Mouse (Mus musculus): ENCODE data around the gene Tcf15.

Gene Tcf15

GRCm38 (mm10) chr2:152169377-152169776 is 26.0 kb downstream of the Tcf15 start:
- no peak for DNase-seq (ENCODE audit: low read depth, low spot score)

DNA sequence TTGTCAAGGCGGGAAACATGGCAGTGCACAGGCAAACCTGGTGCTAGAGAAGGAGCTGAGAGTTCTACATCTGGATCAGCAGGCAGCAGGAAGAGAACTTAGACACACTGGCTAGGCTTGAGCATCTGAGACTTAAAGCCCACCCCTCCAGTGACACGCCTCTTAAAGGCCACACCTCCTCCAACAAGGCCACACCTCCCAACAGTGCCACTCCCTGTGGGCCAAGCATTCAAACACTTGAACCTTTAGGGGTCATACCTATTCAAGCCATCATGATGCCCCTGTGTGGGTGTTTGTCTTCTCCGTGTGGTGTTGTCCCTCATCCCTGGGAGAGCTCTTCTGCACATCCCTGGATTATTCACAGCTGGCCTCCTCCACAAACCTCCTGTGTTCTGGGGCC is 31.5 kb downstream of the Tcf15 start:
- DNase-seq (ENCODE audit: low read depth, low spot score), result no peak

DNA sequence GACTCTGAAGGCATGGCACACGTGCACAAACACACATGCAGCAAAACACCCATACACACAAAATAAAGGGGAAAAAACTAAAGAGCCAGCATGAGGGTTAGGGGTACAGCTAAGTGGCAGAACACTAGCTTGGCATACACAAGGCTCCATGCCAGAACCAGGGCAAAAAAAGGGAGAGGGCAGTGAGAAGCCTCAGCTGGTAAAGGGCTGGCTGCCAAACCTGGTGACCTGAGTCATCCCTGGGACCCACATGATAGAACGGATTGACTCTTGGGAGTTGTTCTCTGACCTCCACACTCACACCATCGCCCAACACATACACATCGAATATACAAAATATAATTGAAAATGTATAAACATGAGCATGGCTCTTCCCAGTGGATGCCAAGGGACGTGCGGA is 33.3 kb downstream of the Tcf15 start:
- no peak for DNase-seq (ENCODE audit: low read depth, low spot score)

DNA sequence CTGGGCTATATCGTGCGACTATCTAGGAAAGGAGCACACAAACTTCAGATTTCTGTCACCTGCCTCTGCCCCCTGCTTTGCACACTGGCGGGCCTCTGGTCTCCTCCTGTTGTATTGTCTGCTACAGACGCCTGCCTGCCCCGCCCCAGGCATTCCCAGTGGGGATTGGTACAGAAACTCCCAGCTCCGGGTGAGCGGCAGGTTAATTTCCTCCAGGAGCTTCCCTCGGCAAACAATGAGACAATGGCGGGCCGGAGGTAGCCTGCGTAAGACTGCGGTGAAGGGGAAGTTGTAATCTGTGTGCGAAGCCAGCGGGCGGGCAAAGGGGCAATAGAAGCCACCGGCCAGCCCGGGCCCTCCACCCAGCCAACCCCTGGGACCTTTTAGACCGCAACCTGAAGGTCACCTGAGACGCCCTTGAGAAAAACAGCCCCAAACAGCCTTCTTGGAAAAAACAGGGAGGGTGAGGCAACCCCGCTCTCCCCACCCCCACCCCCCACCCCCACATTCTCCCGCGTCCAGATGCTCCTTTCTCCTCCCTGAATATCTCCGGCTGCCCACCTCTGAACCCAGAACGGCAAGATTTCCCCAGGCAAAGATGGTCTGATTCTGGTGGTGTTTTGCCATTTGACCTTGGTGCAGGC is 33.9 kb downstream of the Tcf15 start:
- DNase-seq (ENCODE audit: low read depth, low spot score), result no peak

- no peak for DNase-seq (ENCODE audit: low read depth, low spot score)
These were observed 34.4 kb downstream of the Tcf15 start for GRCm38 (mm10) chr2:152177806-152178170.

- DNase-seq (ENCODE audit: low read depth, low spot score), result no peak
These were observed 35.0 kb downstream of the Tcf15 start for GRCm38 (mm10) chr2:152178345-152178744.

DNA sequence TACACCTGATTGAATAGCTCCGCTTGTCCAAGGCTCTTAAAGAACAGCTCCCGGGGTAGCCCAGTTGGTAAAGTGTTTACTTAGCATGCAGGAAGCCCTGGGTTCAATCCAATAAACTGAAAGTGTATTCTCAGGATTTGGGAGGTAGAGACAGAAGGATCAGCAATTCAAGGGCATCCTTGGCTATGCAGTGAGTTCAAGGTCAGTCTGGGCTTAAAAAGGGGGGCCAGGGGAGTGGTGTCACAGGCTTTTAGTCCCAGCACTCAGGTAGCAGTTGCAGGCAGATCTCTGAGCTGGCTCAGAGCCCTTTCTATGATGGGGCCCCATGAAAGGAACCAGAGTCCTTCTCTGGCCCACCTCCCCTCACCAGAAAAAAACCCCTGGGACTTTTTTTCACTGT is 35.9 kb downstream of the Tcf15 start:
- DNase-seq (ENCODE audit: low read depth, low spot score), result no peak

- DNase-seq (ENCODE audit: low read depth, low spot score), result no peak
These were observed 37.0 kb downstream of the Tcf15 start for GRCm38 (mm10) chr2:152180323-152180722.

DNA sequence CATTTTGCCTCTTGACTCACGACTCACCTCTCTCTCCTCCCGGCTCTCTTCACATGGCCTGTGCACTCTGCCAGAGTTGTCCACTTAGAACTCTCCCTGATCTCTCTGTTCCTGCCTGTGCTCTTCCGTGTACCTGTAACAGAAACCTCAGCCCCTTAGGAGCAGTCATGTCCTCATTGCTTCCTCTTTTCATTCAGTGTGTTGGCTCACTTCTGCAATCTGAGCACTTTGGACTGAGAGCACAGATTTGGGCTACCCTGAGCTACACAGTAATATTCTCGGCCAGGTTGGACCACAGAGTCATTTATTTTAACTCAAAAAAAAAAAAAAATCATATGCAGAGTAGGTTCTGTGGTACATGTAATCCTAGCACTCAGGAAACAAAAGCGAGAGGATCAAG is 43.8 kb downstream of the Tcf15 start:
- DNase-seq (ENCODE audit: low read depth, low spot score), result no peak

GRCm38 (mm10) chr2:152189213-152189612 is 45.9 kb downstream of the Tcf15 start:
- DNase-seq (ENCODE audit: low read depth, low spot score), result no peak

DNA sequence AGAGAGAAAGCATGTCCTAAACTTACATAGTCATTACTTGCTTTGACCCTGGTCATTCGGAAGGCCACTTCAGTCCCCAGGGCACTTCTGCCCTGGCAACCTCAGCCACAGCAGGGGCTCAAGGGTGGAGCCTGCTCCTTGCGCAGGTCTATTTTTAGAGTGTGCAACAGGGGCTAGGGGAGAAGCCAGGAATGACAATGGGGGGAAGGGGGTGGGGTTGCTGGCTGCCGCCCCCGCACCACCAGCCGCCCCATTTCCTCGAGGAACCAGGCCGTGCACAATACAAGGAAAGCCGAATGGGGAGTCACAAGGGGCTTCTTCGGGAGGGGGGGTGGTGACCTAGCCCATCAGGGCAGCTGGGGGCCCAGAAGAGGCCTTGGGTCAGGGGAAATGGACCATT is 46.3 kb downstream of the Tcf15 start:
- DNase-seq (ENCODE audit: low read depth, low spot score), result no peak

DNA sequence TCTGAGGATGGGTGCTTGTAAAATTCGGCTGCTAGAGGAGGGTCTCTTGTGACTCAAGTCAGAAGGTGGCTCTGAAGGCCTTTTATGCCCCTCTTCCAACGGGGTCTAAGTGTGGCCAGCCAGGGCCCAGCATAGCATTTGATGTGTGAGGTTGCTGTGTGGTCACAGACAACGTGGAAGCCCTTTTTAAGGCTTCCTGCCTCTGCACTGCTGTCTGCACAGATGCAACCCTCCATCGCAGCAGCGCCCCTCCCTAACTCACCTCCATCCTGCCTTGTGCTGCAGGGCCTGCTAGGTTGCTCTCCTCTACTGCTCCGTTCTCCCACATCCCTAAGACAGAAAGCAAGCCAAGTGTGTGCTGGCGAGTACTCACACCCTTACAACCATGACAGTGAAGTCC is 46.8 kb downstream of the Tcf15 start:
- DNase-seq (ENCODE audit: low read depth, low spot score), result no peak

GRCm38 (mm10) chr2:152192591-152193345 is 49.4 kb downstream of the Tcf15 start:
- no peak for DNase-seq (ENCODE audit: low read depth, low spot score)

DNA sequence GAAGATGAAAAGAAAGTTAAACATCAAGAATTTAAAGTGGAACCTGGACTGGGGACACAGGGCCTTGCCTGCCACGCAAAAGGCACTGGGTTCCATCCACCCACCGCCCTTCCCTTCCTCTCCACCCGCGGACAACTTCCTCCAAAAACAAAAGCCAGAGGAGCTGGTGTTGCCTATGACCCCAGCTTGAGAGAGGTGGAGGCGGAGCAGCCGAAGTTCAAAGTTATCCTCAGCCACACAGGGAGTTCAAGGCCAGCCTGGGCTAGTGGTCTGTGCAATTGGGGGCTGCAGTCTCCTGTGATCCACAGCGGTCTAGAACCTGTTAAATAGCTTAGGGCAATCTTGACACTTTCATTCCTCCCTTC is 50.0 kb downstream of the Tcf15 start:
- DNase-seq (ENCODE audit: low read depth, low spot score), result no peak

DNA sequence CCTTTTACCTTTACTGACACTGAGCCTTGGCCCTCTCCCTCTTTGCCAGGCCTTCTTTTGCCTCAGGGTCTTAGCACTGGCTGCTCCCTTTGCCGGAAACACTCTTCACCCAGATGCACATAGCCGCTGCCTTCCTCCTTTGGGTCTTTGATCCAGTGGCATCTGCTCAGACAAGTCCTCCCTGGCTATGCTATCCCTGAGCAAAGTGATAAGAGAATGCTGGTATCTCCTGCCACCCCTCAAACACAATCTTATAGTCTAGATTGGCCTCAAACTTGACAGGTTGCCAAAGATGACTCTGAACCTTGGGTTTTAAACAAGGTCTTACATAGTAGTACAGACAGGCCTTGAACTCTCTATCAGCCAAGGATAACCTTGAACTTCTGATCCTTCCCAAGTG is 51.2 kb downstream of the Tcf15 start:
- no peak for DNase-seq (ENCODE audit: low read depth, low spot score)

GRCm38 (mm10) chr2:152196896-152197295 is 53.5 kb downstream of the Tcf15 start:
- no peak for DNase-seq (ENCODE audit: low read depth, low spot score)

GRCm38 (mm10) chr2:152197301-152197712 is 53.9 kb downstream of the Tcf15 start:
- peak; percentile 63 for DNase-seq (ENCODE audit: low read depth, low spot score)
